Mouse (Mus musculus) cerebellum, adult 8-10 months (tissue): ENCODE measurements at regions not wholly inside any gene's neighbourhood (a gene's known extent, or its start where the extent isn't known, plus 50 kb on each side); places are given as distances from the start of the nearest gene placed in this dataset.

ENCODE experiments used
- DNase-seq: peaks from one replicate; pipeline ENCODE4 v3.0.0; 2022

- DNase-seq: no peak
Measured at GRCm38 (mm10) chr13:60057761-60058274, 119.3 kb downstream of the Gas1 start.

- DNase-seq: no peak
Measured at GRCm38 (mm10) chr13:60054531-60054930, 122.6 kb downstream of the Gas1 start.

GRCm38 (mm10) chr13:60054081-60054480 is 123.1 kb downstream of the Gas1 start:
- no peak for DNase-seq

- no peak for DNase-seq
Measured at GRCm38 (mm10) chr13:60051866-60052265, 125.3 kb downstream of the Gas1 start.

GRCm38 (mm10) chr13:60050799-60051580 is 126.2 kb downstream of the Gas1 start:
- DNase-seq: no peak

GRCm38 (mm10) chr13:60049703-60050102 is 127.5 kb downstream of the Gas1 start:
- no peak for DNase-seq

GRCm38 (mm10) chr13:60047791-60048730 is 129.1 kb downstream of the Gas1 start:
- DNase-seq: no peak

- no peak for DNase-seq
Measured at GRCm38 (mm10) chr13:60045752-60046151, 131.4 kb downstream of the Gas1 start.

GRCm38 (mm10) chr13:60044876-60045275 is 132.3 kb downstream of the Gas1 start:
- DNase-seq: no peak

GRCm38 (mm10) chr13:60042443-60042842 is 134.7 kb downstream of the Gas1 start:
- DNase-seq: no peak

GRCm38 (mm10) chr13:60035536-60036130 is 141.5 kb downstream of the Gas1 start:
- DNase-seq: no peak

- DNase-seq: no peak
Measured at GRCm38 (mm10) chr13:60033116-60033515, 144.0 kb downstream of the Gas1 start.

GRCm38 (mm10) chr13:60032586-60032985 is 144.6 kb downstream of the Gas1 start:
- no peak for DNase-seq

- no peak for DNase-seq
Measured at GRCm38 (mm10) chr13:60029591-60029990, 147.6 kb downstream of the Gas1 start.

- DNase-seq: no peak
Measured at GRCm38 (mm10) chr13:60020175-60020487, 157.0 kb downstream of the Gas1 start.

- DNase-seq: no peak
Measured at GRCm38 (mm10) chr13:60019291-60020174, 157.6 kb downstream of the Gas1 start.

- DNase-seq: no peak
Measured at GRCm38 (mm10) chr13:60015854-60016366, 161.3 kb downstream of the Gas1 start.

GRCm38 (mm10) chr13:60012046-60012813 is 164.9 kb downstream of the Gas1 start:
- DNase-seq: no peak

- DNase-seq: no peak
Measured at GRCm38 (mm10) chr13:60011092-60011491, 166.1 kb downstream of the Gas1 start.

- DNase-seq: no peak
Measured at GRCm38 (mm10) chr13:60007593-60007992, 169.6 kb downstream of the Gas1 start.

GRCm38 (mm10) chr13:60007031-60007430 is 170.1 kb downstream of the Gas1 start:
- no peak for DNase-seq
